Mouse (Mus musculus): ENCODE results near the gene Tcp10b. TPM values are rescaled to one million over a fixed set of nuclear protein-coding genes. Genes with fewer than 3 reads are reported as not detected.
"Not testable (repeated sequence)": the region's sequence is repeated elsewhere in the genome, so short reads cannot be mapped to it uniquely, and the experiment has no call there.

Gene Tcp10b
- polyA plus RNA-seq, 2 experiments, result 0.14 to 0.33 TPM

GRCm38 (mm10) chr17:13069227-13069626 lies 8.3 kb downstream of the Tcp10b start:
- H3K4me2 ChIP-seq (replicated peaks; ENCODE audit: low read depth, low read length, severe bottlenecking); H3K27ac ChIP-seq (replicated peaks; ENCODE audit: low read depth, low read length); ATAC-seq (ENCODE audit: low FRiP score, low read depth); DNase-seq (ENCODE audit: low spot score); H3K36me3 ChIP-seq (ENCODE audit: control insufficient read depth, insufficient read depth, low read length); H3K27me3 ChIP-seq (ENCODE audit: control insufficient read depth, insufficient read depth, low read length); H3K4me1 ChIP-seq (ENCODE audit: control insufficient read depth, insufficient read depth, low read length); H3K9ac ChIP-seq (ENCODE audit: low read depth, low read length, severe bottlenecking); H3K9me3 ChIP-seq (ENCODE audit: control insufficient read depth, low read length); H3K4me3 ChIP-seq (replicated peaks; ENCODE audit: low read length): not testable (repeated sequence)
- 84% methylated on average over 3 of the region's 5 CpGs for WGBS

- ATAC-seq (ENCODE audit: low FRiP score, low read depth), result not testable (repeated sequence)
These were observed 30.6 kb downstream of the Tcp10b start for GRCm38 (mm10) chr17:13091510-13091909.

GRCm38 (mm10) chr17:13092100-13092764 lies 31.3 kb downstream of the Tcp10b start:
- H3K4me3 ChIP-seq (replicated peaks; ENCODE audit: low read length); H3K9me3 ChIP-seq (ENCODE audit: control insufficient read depth, low read length); ATAC-seq (ENCODE audit: low FRiP score, low read depth); H3K4me2 ChIP-seq (replicated peaks; ENCODE audit: low read depth, low read length, severe bottlenecking); H3K36me3 ChIP-seq (ENCODE audit: control insufficient read depth, insufficient read depth, low read length); H3K27me3 ChIP-seq (ENCODE audit: control insufficient read depth, insufficient read depth, low read length); DNase-seq (ENCODE audit: low spot score); H3K9ac ChIP-seq (ENCODE audit: low read depth, low read length, severe bottlenecking); H3K27ac ChIP-seq (replicated peaks; ENCODE audit: low read depth, low read length); H3K4me1 ChIP-seq (ENCODE audit: control insufficient read depth, insufficient read depth, low read length): not testable (repeated sequence)
- WGBS, result 69% methylated on average over 4 of the region's 8 CpGs

More at GRCm38 (mm10) chr17:13091510-13091909, 30.6 kb downstream of the Tcp10b start:
- not testable (repeated sequence) for H3K9me3 ChIP-seq (ENCODE audit: control insufficient read depth, low read length); H3K4me1 ChIP-seq (ENCODE audit: control insufficient read depth, insufficient read depth, low read length); H3K4me3 ChIP-seq (replicated peaks; ENCODE audit: low read length); H3K4me2 ChIP-seq (replicated peaks; ENCODE audit: low read depth, low read length, severe bottlenecking); H3K36me3 ChIP-seq (ENCODE audit: control insufficient read depth, insufficient read depth, low read length); DNase-seq (ENCODE audit: low spot score); H3K9ac ChIP-seq (ENCODE audit: low read depth, low read length, severe bottlenecking); H3K27ac ChIP-seq (replicated peaks; ENCODE audit: low read depth, low read length); H3K27me3 ChIP-seq (ENCODE audit: control insufficient read depth, insufficient read depth, low read length)
- no CpG with 5 or more reads among the region's 1 CpGs for WGBS

GRCm38 (mm10) chr17:13092960-13093359 lies 32.1 kb downstream of the Tcp10b start:
- ATAC-seq (ENCODE audit: low FRiP score, low read depth); H3K4me1 ChIP-seq (ENCODE audit: control insufficient read depth, insufficient read depth, low read length); H3K27me3 ChIP-seq (ENCODE audit: control insufficient read depth, insufficient read depth, low read length); DNase-seq (ENCODE audit: low spot score); H3K9ac ChIP-seq (ENCODE audit: low read depth, low read length, severe bottlenecking); H3K4me3 ChIP-seq (replicated peaks; ENCODE audit: low read length); H3K36me3 ChIP-seq (ENCODE audit: control insufficient read depth, insufficient read depth, low read length); H3K9me3 ChIP-seq (ENCODE audit: control insufficient read depth, low read length); H3K4me2 ChIP-seq (replicated peaks; ENCODE audit: low read depth, low read length, severe bottlenecking); H3K27ac ChIP-seq (replicated peaks; ENCODE audit: low read depth, low read length): not testable (repeated sequence)
- 83% methylated on average over 2 of the region's 4 CpGs for WGBS

- H3K27ac ChIP-seq (replicated peaks; ENCODE audit: low read depth, low read length); H3K4me3 ChIP-seq (replicated peaks; ENCODE audit: low read length); H3K4me2 ChIP-seq (replicated peaks; ENCODE audit: low read depth, low read length, severe bottlenecking); H3K27me3 ChIP-seq (ENCODE audit: control insufficient read depth, insufficient read depth, low read length); DNase-seq (ENCODE audit: low spot score); ATAC-seq (ENCODE audit: low FRiP score, low read depth); H3K36me3 ChIP-seq (ENCODE audit: control insufficient read depth, insufficient read depth, low read length); H3K9ac ChIP-seq (ENCODE audit: low read depth, low read length, severe bottlenecking); H3K4me1 ChIP-seq (ENCODE audit: control insufficient read depth, insufficient read depth, low read length); H3K9me3 ChIP-seq (ENCODE audit: control insufficient read depth, low read length): not testable (repeated sequence)
- WGBS, result 78% methylated on average over 4 of the region's 5 CpGs
These were observed 45.7 kb downstream of the Tcp10b start for GRCm38 (mm10) chr17:13106563-13106962.

- H3K9ac ChIP-seq (ENCODE audit: low read depth, low read length, severe bottlenecking); H3K4me1 ChIP-seq (ENCODE audit: control insufficient read depth, insufficient read depth, low read length); H3K27me3 ChIP-seq (ENCODE audit: control insufficient read depth, insufficient read depth, low read length); H3K4me2 ChIP-seq (replicated peaks; ENCODE audit: low read depth, low read length, severe bottlenecking); H3K4me3 ChIP-seq (replicated peaks; ENCODE audit: low read length); H3K9me3 ChIP-seq (ENCODE audit: control insufficient read depth, low read length); ATAC-seq (ENCODE audit: low FRiP score, low read depth); DNase-seq (ENCODE audit: low spot score); H3K27ac ChIP-seq (replicated peaks; ENCODE audit: low read depth, low read length); H3K36me3 ChIP-seq (ENCODE audit: control insufficient read depth, insufficient read depth, low read length): not testable (repeated sequence)
- 48% methylated on average over 2 of the region's 9 CpGs for WGBS
These were observed 51.8 kb downstream of the Tcp10b start for GRCm38 (mm10) chr17:13112504-13113291.

GRCm38 (mm10) chr17:13123308-13124038 lies 62.6 kb downstream of the Tcp10b start:
- H3K9ac ChIP-seq (ENCODE audit: low read depth, low read length, severe bottlenecking); H3K27me3 ChIP-seq (ENCODE audit: control insufficient read depth, insufficient read depth, low read length); H3K36me3 ChIP-seq (ENCODE audit: control insufficient read depth, insufficient read depth, low read length); ATAC-seq (ENCODE audit: low FRiP score, low read depth); H3K27ac ChIP-seq (replicated peaks; ENCODE audit: low read depth, low read length); H3K4me1 ChIP-seq (ENCODE audit: control insufficient read depth, insufficient read depth, low read length); H3K4me3 ChIP-seq (replicated peaks; ENCODE audit: low read length); H3K4me2 ChIP-seq (replicated peaks; ENCODE audit: low read depth, low read length, severe bottlenecking); H3K9me3 ChIP-seq (ENCODE audit: control insufficient read depth, low read length); DNase-seq (ENCODE audit: low spot score): not testable (repeated sequence)
- 93% methylated on average over 2 of the region's 5 CpGs for WGBS

- WGBS, result 37% methylated on average over 2 of the region's 3 CpGs
- H3K36me3 ChIP-seq (ENCODE audit: control insufficient read depth, insufficient read depth, low read length), result not testable (repeated sequence)
These were observed 63.3 kb downstream of the Tcp10b start for GRCm38 (mm10) chr17:13124241-13124640.

More at GRCm38 (mm10) chr17:13124241-13124640, 63.3 kb downstream of the Tcp10b start:
- H3K27me3 ChIP-seq (ENCODE audit: control insufficient read depth, insufficient read depth, low read length); H3K9me3 ChIP-seq (ENCODE audit: control insufficient read depth, low read length); H3K4me2 ChIP-seq (replicated peaks; ENCODE audit: low read depth, low read length, severe bottlenecking); H3K9ac ChIP-seq (ENCODE audit: low read depth, low read length, severe bottlenecking); DNase-seq (ENCODE audit: low spot score); H3K27ac ChIP-seq (replicated peaks; ENCODE audit: low read depth, low read length); ATAC-seq (ENCODE audit: low FRiP score, low read depth); H3K4me1 ChIP-seq (ENCODE audit: control insufficient read depth, insufficient read depth, low read length); H3K4me3 ChIP-seq (replicated peaks; ENCODE audit: low read length): not testable (repeated sequence)

All from limb, embryonic 14.5 days (tissue).